Mouse (Mus musculus): ENCODE results near the gene Soat1. TPM values are rescaled to one million over a fixed set of nuclear protein-coding genes. Genes with fewer than 3 reads are reported as not detected.

Soat1 gene
- polyA plus RNA-seq, 1 experiment from 2014 or later, result 36.8 TPM

DNA sequence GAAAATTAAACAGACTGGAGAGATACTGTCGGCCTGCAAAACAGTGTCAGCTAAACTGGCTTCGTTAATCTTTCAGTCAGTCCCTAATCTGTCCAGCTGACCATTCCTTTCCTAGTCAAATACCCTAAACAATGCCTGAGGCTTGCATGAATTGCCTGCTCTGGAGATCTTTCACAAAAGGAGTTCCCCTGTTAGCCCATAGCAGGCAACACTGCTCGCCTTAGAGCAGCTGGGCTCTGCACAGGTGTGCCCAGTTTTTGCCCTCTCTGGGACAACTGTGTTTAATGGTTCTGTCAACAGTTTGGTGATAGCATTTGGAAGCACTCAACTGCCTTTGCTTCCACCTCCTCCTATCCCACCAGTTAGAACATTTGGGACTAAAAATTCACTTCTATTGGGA lies 723 bp upstream of the Soat1 start:
- DNase-seq, result no peak
- WGBS, result 50% methylated on average over 3 of the region's 3 CpGs
- no peak overlapping the region for H3K4me2 ChIP-seq
- no peak for TF ChIP-seq CTCF (IDR thresholded peaks at IDR 0.05; ENCODE audit: low read depth)
- no peaks in the 10 kb centered on the region for H3K36me3 ChIP-seq (ENCODE audit: insufficient read depth)
- no peak overlapping the region for H3K27ac ChIP-seq (ENCODE audit: low read depth)
- no peaks in the 10 kb centered on the region for H3K27me3 ChIP-seq (ENCODE audit: insufficient read depth, low read length)
- H3K9ac ChIP-seq, result no peak overlapping the region
- no peak overlapping the region for H3K4me3 ChIP-seq (ENCODE audit: low read depth, low read length)
- no peaks in the 10 kb centered on the region for H3K9me3 ChIP-seq (ENCODE audit: low read depth, low read length)
- H3K4me1 ChIP-seq (ENCODE audit: insufficient read depth), result 0 out of 2 replicates have a peak, but pooled peaks cover 2% of the 10 kb centered on the region
- no peak for ATAC-seq (ENCODE audit: insufficient read depth)

DNA sequence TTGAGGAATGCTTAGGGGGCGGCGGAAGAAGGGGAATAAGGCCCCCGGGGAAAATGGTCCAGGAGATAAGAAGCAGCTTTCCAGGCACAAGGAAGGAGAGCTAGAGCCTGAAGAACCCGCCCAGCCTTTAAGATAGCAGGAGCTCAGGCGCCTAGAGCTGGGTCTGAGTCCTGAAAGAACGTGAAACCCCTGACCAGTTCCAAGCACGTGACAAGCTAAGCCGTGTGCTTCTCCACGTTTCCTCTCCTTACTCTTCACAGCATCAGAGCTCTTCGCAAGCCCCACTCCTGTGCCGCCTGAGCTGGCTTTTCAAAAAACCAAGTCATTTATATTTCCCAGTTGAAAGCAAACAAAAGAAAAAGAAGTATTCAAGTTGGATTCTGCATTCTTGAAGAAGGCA lies 1.1 kb downstream of the Soat1 start:
- peak; percentile 73 for DNase-seq
- no peaks in the 10 kb centered on the region for H3K36me3 ChIP-seq (ENCODE audit: insufficient read depth)
- H3K27ac ChIP-seq (ENCODE audit: low read depth), result peak overlapping the region; percentile 30
- no peaks in the 10 kb centered on the region for H3K27me3 ChIP-seq (ENCODE audit: insufficient read depth, low read length)
- H3K4me3 ChIP-seq (ENCODE audit: low read depth, low read length), result peak overlapping the region; percentile 59
- no peaks in the 10 kb centered on the region for H3K9me3 ChIP-seq (ENCODE audit: low read depth, low read length)
- ATAC-seq (ENCODE audit: insufficient read depth), result peak; percentile 39; the same call in 1 of the 2 replicates
- WGBS, result 3% methylated on average over 11 of the region's 11 CpGs
- 0 out of 2 replicates have a peak, but pooled peaks cover 2% of the 10 kb centered on the region for H3K4me1 ChIP-seq (ENCODE audit: insufficient read depth)
- H3K9ac ChIP-seq, result peak overlapping the region; percentile 18; the same call in 1 of the 2 replicates
- H3K4me2 ChIP-seq, result peak overlapping the region; percentile 70
- TF ChIP-seq CTCF (IDR thresholded peaks at IDR 0.05; ENCODE audit: low read depth), result no peak

DNA sequence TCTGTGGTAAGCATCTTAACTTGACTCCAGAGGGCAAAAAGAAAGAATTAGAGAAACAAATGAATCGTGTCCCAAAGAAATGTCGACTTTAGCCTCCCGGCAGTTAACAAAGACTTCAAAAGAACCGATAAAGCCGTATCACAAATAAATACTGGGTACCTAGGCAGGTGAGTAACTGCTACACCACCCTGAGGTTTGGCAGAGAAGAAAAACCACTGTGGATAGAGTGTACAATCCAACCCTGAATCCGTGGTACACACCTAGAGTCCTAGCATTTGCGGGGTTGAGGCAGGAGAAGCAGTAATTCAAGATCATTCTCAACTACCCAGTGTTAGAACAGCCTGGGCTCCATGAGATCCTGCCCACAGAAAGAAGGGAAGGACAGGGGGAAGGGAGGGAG lies 2.2 kb downstream of the Soat1 start:
- WGBS, result 66% methylated on average over 7 of the region's 7 CpGs
- DNase-seq (no peak), ATAC-seq (ENCODE audit: insufficient read depth) (no peak)
- no peak overlapping the region for H3K9ac ChIP-seq
- 0 out of 2 replicates have a peak, but pooled peaks cover 2% of the 10 kb centered on the region for H3K4me1 ChIP-seq (ENCODE audit: insufficient read depth)
- H3K36me3 ChIP-seq (ENCODE audit: insufficient read depth), result no peaks in the 10 kb centered on the region
- H3K9me3 ChIP-seq (ENCODE audit: low read depth, low read length), result no peaks in the 10 kb centered on the region
- no peak overlapping the region for H3K27ac ChIP-seq (ENCODE audit: low read depth)
- peak overlapping the region; percentile 70; the same call in 1 of the 2 replicates for H3K4me2 ChIP-seq
- no peak overlapping the region for H3K4me3 ChIP-seq (ENCODE audit: low read depth, low read length)
- no peaks in the 10 kb centered on the region for H3K27me3 ChIP-seq (ENCODE audit: insufficient read depth, low read length)
- TF ChIP-seq CTCF (IDR thresholded peaks at IDR 0.05; ENCODE audit: low read depth), result no peak

DNA sequence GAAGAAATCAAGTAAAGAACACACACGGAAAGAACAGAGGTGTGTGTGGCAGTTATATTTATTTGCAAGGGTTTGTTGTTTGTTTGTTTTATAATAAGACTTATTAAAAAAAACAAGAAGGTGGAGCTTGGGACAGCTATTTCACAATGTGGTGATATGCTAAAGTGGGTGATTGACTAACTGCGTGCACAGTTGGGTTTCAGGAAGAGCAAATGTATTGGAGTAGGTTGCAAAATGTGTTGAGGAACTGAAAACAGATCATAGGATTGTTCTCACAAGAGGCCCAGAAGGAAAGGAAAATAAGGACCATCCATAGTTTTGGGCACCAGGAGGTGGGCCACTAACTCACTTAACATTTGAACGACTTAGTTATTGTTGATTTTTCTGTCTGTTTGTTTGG lies 3.1 kb downstream of the Soat1 start:
- H3K9me3 ChIP-seq (ENCODE audit: low read depth, low read length), result no peaks in the 10 kb centered on the region
- no peak for ATAC-seq (ENCODE audit: insufficient read depth)
- H3K4me3 ChIP-seq (ENCODE audit: low read depth, low read length), result no peak overlapping the region
- DNase-seq, result no peak
- H3K27ac ChIP-seq (ENCODE audit: low read depth), result 0 out of 2 replicates have a peak overlapping the region, but pooled peaks have one; percentile 12
- H3K36me3 ChIP-seq (ENCODE audit: insufficient read depth), result peaks cover 6% of the 10 kb centered on the region
- 0 out of 2 replicates have a peak overlapping the region, but pooled peaks have one; percentile 5 for H3K4me2 ChIP-seq
- 61% methylated on average over 3 of the region's 3 CpGs for WGBS
- 0 out of 2 replicates have a peak, but pooled peaks cover 2% of the 10 kb centered on the region for H3K4me1 ChIP-seq (ENCODE audit: insufficient read depth)
- no peaks in the 10 kb centered on the region for H3K27me3 ChIP-seq (ENCODE audit: insufficient read depth, low read length)
- no peak overlapping the region for H3K9ac ChIP-seq
- TF ChIP-seq CTCF (IDR thresholded peaks at IDR 0.05; ENCODE audit: low read depth), result no peak

DNA sequence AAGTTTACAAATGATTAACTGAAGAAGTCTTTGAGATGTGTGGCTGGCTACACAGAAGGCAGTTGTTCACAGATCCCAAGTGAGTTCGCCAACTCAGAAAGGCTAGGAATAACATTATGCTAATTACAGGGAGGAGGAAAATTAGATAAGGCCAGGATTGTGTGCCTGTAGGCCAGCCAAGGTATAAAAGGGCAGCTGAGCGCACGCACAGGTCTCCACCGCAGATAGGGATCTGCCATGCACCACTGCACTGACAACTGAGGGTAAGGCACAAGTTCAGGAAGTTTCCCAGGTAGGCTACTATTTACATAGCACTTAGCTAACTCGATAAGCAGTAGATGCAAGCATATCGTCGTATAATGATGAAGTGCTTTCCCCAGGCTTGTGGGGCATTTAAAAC lies 3.6 kb downstream of the Soat1 start:
- no peak overlapping the region for H3K4me3 ChIP-seq (ENCODE audit: low read depth, low read length)
- TF ChIP-seq CTCF (IDR thresholded peaks at IDR 0.05; ENCODE audit: low read depth), result no peak
- no peaks in the 10 kb centered on the region for H3K9me3 ChIP-seq (ENCODE audit: low read depth, low read length)
- ATAC-seq (ENCODE audit: insufficient read depth), result no peak
- DNase-seq, result no peak
- H3K27me3 ChIP-seq (ENCODE audit: insufficient read depth, low read length), result no peaks in the 10 kb centered on the region
- 0 out of 2 replicates have a peak overlapping the region, but pooled peaks have one; percentile 5 for H3K4me2 ChIP-seq
- H3K36me3 ChIP-seq (ENCODE audit: insufficient read depth), result peaks cover 11% of the 10 kb centered on the region
- 0 out of 2 replicates have a peak, but pooled peaks cover 2% of the 10 kb centered on the region for H3K4me1 ChIP-seq (ENCODE audit: insufficient read depth)
- H3K9ac ChIP-seq, result no peak overlapping the region
- 27% methylated on average over 7 of the region's 7 CpGs for WGBS
- H3K27ac ChIP-seq (ENCODE audit: low read depth), result 0 out of 2 replicates have a peak overlapping the region, but pooled peaks have one; percentile 12

DNA sequence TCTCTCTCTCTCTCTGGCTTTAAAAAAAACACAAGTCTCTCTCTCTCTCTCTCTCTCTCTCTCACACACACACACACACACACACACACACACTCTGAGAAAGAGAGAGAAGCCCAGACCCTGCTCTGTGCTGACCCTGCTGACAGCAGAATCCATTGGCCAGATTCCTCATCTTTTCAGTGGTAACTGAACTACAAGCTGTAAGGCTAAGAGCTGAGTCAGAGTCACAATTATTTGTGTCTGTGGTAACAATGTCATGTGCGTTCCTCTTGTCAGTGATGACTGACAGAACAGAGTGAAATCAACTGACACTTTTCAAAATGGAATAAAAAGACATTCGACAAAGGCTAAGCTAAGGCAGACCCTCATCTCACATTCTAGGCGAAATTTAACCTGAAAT lies 5.6 kb downstream of the Soat1 start:
- no peaks in the 10 kb centered on the region for H3K9me3 ChIP-seq (ENCODE audit: low read depth, low read length)
- DNase-seq, result no peak
- peaks cover 20% of the 10 kb centered on the region for H3K36me3 ChIP-seq (ENCODE audit: insufficient read depth)
- H3K27me3 ChIP-seq (ENCODE audit: insufficient read depth, low read length), result no peaks in the 10 kb centered on the region
- ATAC-seq (ENCODE audit: insufficient read depth), result no peak
- H3K4me3 ChIP-seq (ENCODE audit: low read depth, low read length), result no peak overlapping the region
- H3K4me2 ChIP-seq, result no peak overlapping the region
- no peak overlapping the region for H3K27ac ChIP-seq (ENCODE audit: low read depth)
- WGBS, result 72% methylated on average over 3 of the region's 3 CpGs
- H3K4me1 ChIP-seq (ENCODE audit: insufficient read depth), result 0 out of 2 replicates have a peak, but pooled peaks cover 2% of the 10 kb centered on the region
- H3K9ac ChIP-seq, result no peak overlapping the region
- TF ChIP-seq CTCF (IDR thresholded peaks at IDR 0.05; ENCODE audit: low read depth), result no peak

DNA sequence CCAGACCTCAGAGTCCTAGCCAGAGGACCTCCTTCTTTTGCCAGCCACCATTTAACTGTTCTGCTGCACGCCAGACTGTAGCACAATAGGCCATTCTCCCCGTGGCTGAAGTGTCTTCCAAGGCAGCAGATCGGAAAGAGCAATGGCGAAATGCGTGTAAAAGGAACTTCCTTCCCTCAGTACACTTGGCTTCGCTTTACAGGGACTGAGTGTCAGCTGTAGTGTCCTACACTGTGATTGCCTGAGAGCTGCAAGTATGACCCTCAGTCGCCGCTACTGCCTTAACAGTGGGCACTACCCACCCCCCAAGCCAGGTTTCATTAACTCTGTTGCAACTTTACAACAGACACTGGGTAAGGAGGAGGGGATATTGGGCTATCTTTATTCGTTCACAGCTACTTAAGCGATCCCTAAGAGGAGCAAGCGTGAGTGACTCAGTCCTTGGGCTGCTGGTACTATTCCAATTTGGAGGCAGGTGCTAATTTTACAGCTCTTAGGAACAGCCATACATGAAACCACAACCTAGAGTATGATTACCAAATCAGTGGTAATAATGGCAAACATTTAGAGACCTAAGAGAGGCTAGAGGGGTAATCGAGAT lies 6.4 kb downstream of the Soat1 start:
- no peak overlapping the region for H3K9ac ChIP-seq
- no peak overlapping the region for H3K27ac ChIP-seq (ENCODE audit: low read depth)
- no peak overlapping the region for H3K4me2 ChIP-seq
- H3K27me3 ChIP-seq (ENCODE audit: insufficient read depth, low read length), result no peaks in the 10 kb centered on the region
- ATAC-seq (ENCODE audit: insufficient read depth) (no peak), DNase-seq (no peak)
- 75% methylated on average over 12 of the region's 12 CpGs for WGBS
- TF ChIP-seq CTCF (IDR thresholded peaks at IDR 0.05; ENCODE audit: low read depth), result no peak
- H3K4me1 ChIP-seq (ENCODE audit: insufficient read depth), result 0 out of 2 replicates have a peak, but pooled peaks cover 2% of the 10 kb centered on the region
- H3K36me3 ChIP-seq (ENCODE audit: insufficient read depth), result peaks cover 20% of the 10 kb centered on the region
- H3K4me3 ChIP-seq (ENCODE audit: low read depth, low read length), result no peak overlapping the region
- H3K9me3 ChIP-seq (ENCODE audit: low read depth, low read length), result no peaks in the 10 kb centered on the region
